Mouse (Mus musculus) heart, postnatal 4 days (tissue): ENCODE data around the gene Evc2. TPM values are rescaled to one million over a fixed set of nuclear protein-coding genes. Genes with fewer than 3 reads are reported as not detected.

ENCODE experiments used
- total RNA-seq, 2 experiments: library from RNA; stranded (reverse); gene quantifications; 2 replicates each; pipeline ENCODE4 v1.2.3; 2021

Evc2 gene
- total RNA-seq, 2 experiments from 2014 or later: 6.5 to 8.1 TPM

Other genes starting within 250 kb of the Evc2 start
- gene Crmp1, start 96.6 kb upstream of the Evc2 start, total RNA-seq: 10 to 100 TPM; 10.1 to 11.2 TPM
- gene Evc, start 1.6 kb upstream of the Evc2 start, total RNA-seq: 1 to 10 TPM; 7.0 to 7.4 TPM